Mouse (Mus musculus): ENCODE results near the gene Ehd4.

- TF ChIP-seq POLR2A (IDR thresholded peaks at IDR 0.05; ENCODE audit: extremely low read depth, insufficient read depth, low read length) (no peak), CTCF (IDR thresholded peaks at IDR 0.05; ENCODE audit: low read depth, low read length) (peak; percentile 82)
Measured at GRCm38 (mm10) chr2:120093671-120094430, 60.6 kb downstream of the Ehd4 start.

Measured in liver, adult 2 months (tissue).